Mouse (Mus musculus): ENCODE measurements around the gene Trp53bp1. TPM values are rescaled to one million over a fixed set of nuclear protein-coding genes. Genes with fewer than 3 reads are reported as not detected.

The Trp53bp1 gene
- total and polyA plus RNA-seq, 3 experiments = 38.0 to 68.7 (median 55.2) TPM

- dilution Hi-C loops (cut with MboI; ENCODE audit: extremely low pct_ligation_motif_present, extremely low pct_unique_long_range_greater_than_20kb, low sequenced_read_pairs) (no loop called here), in situ Hi-C loops (cut with MboI; ENCODE audit: low pct_ligation_motif_present, low pct_unique_long_range_greater_than_20kb, low sequenced_read_pairs) (no loop called here)
- no peak for TF ChIP-seq ZC3H11A (IDR thresholded peaks at IDR 0.05; ENCODE audit: low read depth, low read length)
- TF ChIP-seq JUND (conservative IDR thresholded peaks at IDR 0.05; ENCODE audit: low read depth, low read length) = no peak
- TF ChIP-seq MAZ (IDR thresholded peaks at IDR 0.05; ENCODE audit: low read depth, low read length) = no peak
- no peak for TF ChIP-seq SMC3 (IDR thresholded peaks at IDR 0.05; ENCODE audit: low read depth, low read length)
- TF ChIP-seq JUN (IDR thresholded peaks at IDR 0.05; ENCODE audit: insufficient read depth, low read depth, low read length) = no peak
- TF ChIP-seq NELFE (IDR thresholded peaks at IDR 0.05; ENCODE audit: low read depth, low read length) = no peak
- DNase-seq (ENCODE audit: extremely low read depth) = no peak
- Histone ChIP-seq H3K4me3 (replicated peaks in 1 of 3; ENCODE audit: low read depth in 2 of 3, low read length in 2 of 3, poor library complexity in 1 of 3) (peak overlapping the region in 2 of 3 experiments; percentile 4 to 43), H3K4me1 (ENCODE audit: control insufficient read depth in 1 of 2, insufficient read depth in 2 of 2) (peaks cover 22 to 52% of the 10 kb centered on the region in 2 experiments), H3K27ac (ENCODE audit: insufficient read depth, low read depth) (no peak overlapping the region), H3K36me3 (replicated peaks in 1 of 2; ENCODE audit: control insufficient read depth in 1 of 2, insufficient read depth in 1 of 2, low read length in 1 of 2) (peaks cover 0 to 17% of the 10 kb centered on the region in 2 experiments), H3K79me2 (replicated peaks; ENCODE audit: control insufficient read depth, extremely low read depth, insufficient read depth, poor library complexity, severe bottlenecking) (no peaks in the 10 kb centered on the region), H3K9ac (ENCODE audit: insufficient read depth, low read depth) (no peak overlapping the region), H3K9me3 (replicated peaks; ENCODE audit: low read length) (no peaks in the 10 kb centered on the region), H3K27me3 (replicated peaks) (peaks cover 3% of the 10 kb centered on the region), H3K4me2 (ENCODE audit: insufficient read depth, low read depth, poor library complexity, severe bottlenecking) (peak overlapping the region; percentile 33; the same call in 1 of the 2 replicates)
Observed at GRCm38 (mm10) chr2:121295608-121296571, 24.7 kb upstream of the Trp53bp1 start.

- H3K9ac ChIP-seq (ENCODE audit: insufficient read depth, low read depth) = no peak overlapping the region
- TF ChIP-seq MAX (IDR thresholded peaks at IDR 0.05; ENCODE audit: low read length) (no peak), E2F4 (IDR thresholded peaks at IDR 0.05; ENCODE audit: insufficient replicate concordance, low read depth, low read length) (no peak), MEF2A (IDR thresholded peaks at IDR 0.05; ENCODE audit: borderline replicate concordance, low read depth, low read length) (no peak), NELFE (IDR thresholded peaks at IDR 0.05; ENCODE audit: low read depth, low read length) (no peak)
- peaks cover 11% of the 10 kb centered on the region for H3K27me3 ChIP-seq (replicated peaks)
- peaks cover 0 to 13% of the 10 kb centered on the region in 2 experiments for H3K36me3 ChIP-seq (replicated peaks in 1 of 2; ENCODE audit: control insufficient read depth in 1 of 2, insufficient read depth in 1 of 2, low read length in 1 of 2)
- dilution Hi-C loops (cut with MboI; ENCODE audit: extremely low pct_ligation_motif_present, extremely low pct_unique_long_range_greater_than_20kb, low sequenced_read_pairs) = no loop called here
- no peak overlapping the region for H3K27ac ChIP-seq (ENCODE audit: insufficient read depth, low read depth)
- in situ Hi-C loops (cut with MboI; ENCODE audit: low pct_ligation_motif_present, low pct_unique_long_range_greater_than_20kb, low sequenced_read_pairs) = no loop called here
- no peak overlapping the region; the same call in 1 of the 2 replicates for H3K4me2 ChIP-seq (ENCODE audit: insufficient read depth, low read depth, poor library complexity, severe bottlenecking)
- H3K4me3 ChIP-seq (replicated peaks in 1 of 3; ENCODE audit: low read depth in 2 of 3, low read length in 2 of 3, poor library complexity in 1 of 3) = peak overlapping the region in 2 of 3 experiments; percentile 9 to 43
- no peak for DNase-seq (ENCODE audit: extremely low read depth)
- peaks cover 22 to 56% of the 10 kb centered on the region in 2 experiments for H3K4me1 ChIP-seq (ENCODE audit: control insufficient read depth in 1 of 2, insufficient read depth in 2 of 2)
- H3K9me3 ChIP-seq (replicated peaks; ENCODE audit: low read length) = no peaks in the 10 kb centered on the region
- H3K79me2 ChIP-seq (replicated peaks; ENCODE audit: control insufficient read depth, extremely low read depth, insufficient read depth, poor library complexity, severe bottlenecking) = no peaks in the 10 kb centered on the region
Observed at GRCm38 (mm10) chr2:121294753-121295607, 23.8 kb upstream of the Trp53bp1 start.
